Mouse (Mus musculus) forebrain, embryonic 16.5 days (tissue): ENCODE measurements around the gene Crat. TPM values are rescaled to one million over a fixed set of nuclear protein-coding genes. Genes with fewer than 3 reads are reported as not detected.
A peak's percentile ranks its signal among the peaks of the same experiment; 100 is the strongest.
"Not testable (repeated sequence)": the region's sequence is repeated elsewhere in the genome, so short reads cannot be mapped to it uniquely, and the experiment has no call there.

Experiments
- ATAC-seq: fragments of 200-750 bp; cut with Nextera tagmentation; 2 replicates; pipeline ENCODE4 v1.8.0; 2017; ENCODE audit warnings: mild to moderate bottlenecking, moderate library complexity
- H3K27ac ChIP-seq: fragments of 300-500 bp; sonication (generic); 2 replicates; pipeline ENCODE4 v1.5.1; 2014; ENCODE audit warnings: low read length, control low read depth
- H3K27me3 ChIP-seq: fragments of 300-500 bp; sonication (generic); replicated peaks from 2 replicates; pipeline ENCODE4 v1.6.1; 2014; ENCODE audit warnings: low read length; ENCODE audit not compliant: control insufficient read depth, insufficient read depth
- H3K36me3 ChIP-seq: fragments of 300-500 bp; sonication (generic); 2 replicates; pipeline ENCODE4 v1.6.1; 2014; ENCODE audit not compliant: control insufficient read depth, insufficient read depth
- H3K4me1 ChIP-seq: fragments of 300-500 bp; sonication (generic); replicated peaks from 2 replicates; pipeline ENCODE4 v1.6.1; 2014; ENCODE audit warnings: low read length; ENCODE audit not compliant: control insufficient read depth, insufficient read depth
- H3K4me2 ChIP-seq: fragments of 300-500 bp; sonication (generic); 2 replicates; pipeline ENCODE4 v1.6.1; 2014; ENCODE audit warnings: mild to moderate bottlenecking, low read length, control low read depth
- H3K4me3 ChIP-seq: fragments of 300-500 bp; sonication (generic); replicated peaks from 2 replicates; pipeline ENCODE4 v1.5.1; 2014; ENCODE audit warnings: mild to moderate bottlenecking, low read length, control low read depth
- H3K9ac ChIP-seq: fragments of 300-500 bp; sonication (generic); replicated peaks from 2 replicates; pipeline ENCODE4 v1.6.1; 2014; ENCODE audit warnings: low read depth, low read length, control low read depth
- H3K9me3 ChIP-seq: fragments of 300-500 bp; sonication (generic); 2 replicates; pipeline ENCODE4 v1.6.1; 2016; ENCODE audit warnings: low read length; ENCODE audit not compliant: control insufficient read depth
- WGBS: fragments of 180-500 bp; shearing (Covaris S2); extraction: QIAGEN DNeasy Blood & Tissue Kit; methylation state at CpG from one replicate; pipeline ENCODE4 v1.1.7; 2014; 5-methylcytosine and 5-hydroxymethylcytosine counted together
- polyA plus RNA-seq: library from polyadenylated mRNA; unstranded; fragments of >200 nt; fragmentation: Nextera tagmentation; extraction: Ambion mirVana; gene quantifications from 2 replicates; pipeline ENCODE4 v1.2.1, GENCODE M21; 2015

Gene Crat
- polyA plus RNA-seq, 1 experiment from 2014 or later: 21.3 TPM

DNA sequence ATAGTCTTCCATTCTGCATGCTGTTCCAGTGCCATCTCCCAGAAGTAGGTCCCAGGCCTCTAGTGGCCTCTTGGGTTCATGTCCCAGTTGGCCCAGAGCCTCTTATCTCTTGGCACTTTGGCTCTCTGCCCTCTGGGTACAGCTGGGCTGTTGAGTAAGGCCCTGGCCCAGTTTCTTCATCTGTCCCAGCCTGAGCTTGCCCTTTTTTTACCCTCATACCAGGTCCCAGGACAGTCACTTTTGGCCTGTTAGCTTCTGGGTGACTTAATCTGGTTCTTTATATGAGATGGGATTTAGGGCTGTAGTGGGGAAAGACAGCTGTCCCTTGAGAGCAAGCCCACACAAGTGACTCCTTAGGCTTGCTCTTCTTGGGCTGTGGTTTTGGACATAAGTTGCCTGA is 13.5 kb upstream of the Crat start:
- H3K27ac ChIP-seq: no peak overlapping the region
- no peak overlapping the region for H3K4me3 ChIP-seq
- H3K27me3 ChIP-seq: no peaks in the 10 kb centered on the region
- no peaks in the 10 kb centered on the region for H3K4me1 ChIP-seq
- H3K36me3 ChIP-seq: peaks cover 41% of the 10 kb centered on the region
- H3K9ac ChIP-seq: no peak overlapping the region
- H3K9me3 ChIP-seq: no peaks in the 10 kb centered on the region
- no peak overlapping the region for H3K4me2 ChIP-seq
- no peak for ATAC-seq

DNA sequence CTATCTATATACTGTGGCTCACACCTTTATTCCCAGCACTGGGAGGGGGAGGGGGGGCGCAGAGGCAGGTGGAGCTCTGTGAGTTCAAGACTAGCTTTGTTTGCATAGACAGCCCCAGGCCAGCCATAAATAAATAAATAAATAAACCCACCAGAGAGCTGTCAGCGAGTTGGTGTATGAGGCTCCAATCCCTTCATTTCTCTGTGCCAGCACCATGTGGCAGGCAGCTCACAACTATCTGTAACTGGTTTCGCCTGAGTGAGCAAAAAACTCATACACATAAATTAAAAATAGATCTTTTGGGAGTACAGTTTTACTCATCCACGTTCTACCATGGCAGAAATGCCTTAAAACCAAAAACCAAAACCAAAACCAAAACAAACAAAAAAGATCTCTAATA is 5.8 kb upstream of the Crat start:
- WGBS: 72% methylated on average over 4 of the region's 4 CpGs
- H3K4me2 ChIP-seq: no peak overlapping the region
- no peaks in the 10 kb centered on the region for H3K27me3 ChIP-seq
- H3K27ac ChIP-seq: no peak overlapping the region
- no peaks in the 10 kb centered on the region for H3K9me3 ChIP-seq
- H3K9ac ChIP-seq: no peak overlapping the region
- H3K4me3 ChIP-seq: no peak overlapping the region
- no peaks in the 10 kb centered on the region for H3K36me3 ChIP-seq
- no peak for ATAC-seq
- H3K4me1 ChIP-seq: peaks cover 29% of the 10 kb centered on the region

DNA sequence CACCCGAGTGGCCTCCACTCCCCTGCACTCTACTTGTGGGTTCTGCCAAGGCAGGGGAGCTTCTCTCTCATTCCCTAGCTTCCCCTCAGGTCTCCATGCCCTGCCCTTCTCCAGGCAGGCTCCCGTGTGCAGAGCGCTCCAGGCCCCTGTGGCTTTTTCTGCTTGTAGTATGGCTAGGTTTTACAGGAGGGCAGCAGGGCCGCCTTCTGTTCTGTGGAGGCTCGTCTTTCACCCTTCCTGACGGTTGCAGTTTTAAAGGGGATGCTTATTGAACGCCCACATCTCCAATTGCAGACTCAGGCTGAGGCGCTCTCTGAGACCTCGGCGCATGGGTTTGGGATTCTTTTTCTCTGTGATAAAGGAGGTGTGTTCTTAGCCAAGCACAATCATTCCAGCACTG is 3.5 kb upstream of the Crat start:
- Histone ChIP-seq H3K27me3 (no peaks in the 10 kb centered on the region), H3K4me1 (peaks cover 39% of the 10 kb centered on the region), H3K27ac (no peak overlapping the region), H3K9ac (peak overlapping the region; percentile 32; the same call in 1 of the 2 replicates), H3K36me3 (no peaks in the 10 kb centered on the region), H3K4me3 (no peak overlapping the region), H3K4me2 (no peak overlapping the region), H3K9me3 (no peaks in the 10 kb centered on the region)
- 29% methylated on average over 10 of the region's 10 CpGs for WGBS
- ATAC-seq: no peak

- peaks cover 43% of the 10 kb centered on the region for H3K4me1 ChIP-seq
- no peak overlapping the region for H3K27ac ChIP-seq
- no peak for ATAC-seq
- H3K36me3 ChIP-seq: no peaks in the 10 kb centered on the region
- H3K27me3 ChIP-seq: no peaks in the 10 kb centered on the region
- H3K4me3 ChIP-seq: no peak overlapping the region
- H3K9me3 ChIP-seq: no peaks in the 10 kb centered on the region
- 79% methylated on average over 6 of the region's 6 CpGs for WGBS
- no peak overlapping the region for H3K4me2 ChIP-seq
- H3K9ac ChIP-seq: peak overlapping the region; percentile 41
Observed at GRCm38 (mm10) chr2:30418259-30418658, 2.6 kb upstream of the Crat start.

- WGBS: 73% methylated on average over 5 of the region's 5 CpGs
- H3K4me2 ChIP-seq: no peak overlapping the region
- H3K9ac ChIP-seq: no peak overlapping the region
Observed at GRCm38 (mm10) chr2:30417595-30418165, 2.1 kb upstream of the Crat start.

DNA sequence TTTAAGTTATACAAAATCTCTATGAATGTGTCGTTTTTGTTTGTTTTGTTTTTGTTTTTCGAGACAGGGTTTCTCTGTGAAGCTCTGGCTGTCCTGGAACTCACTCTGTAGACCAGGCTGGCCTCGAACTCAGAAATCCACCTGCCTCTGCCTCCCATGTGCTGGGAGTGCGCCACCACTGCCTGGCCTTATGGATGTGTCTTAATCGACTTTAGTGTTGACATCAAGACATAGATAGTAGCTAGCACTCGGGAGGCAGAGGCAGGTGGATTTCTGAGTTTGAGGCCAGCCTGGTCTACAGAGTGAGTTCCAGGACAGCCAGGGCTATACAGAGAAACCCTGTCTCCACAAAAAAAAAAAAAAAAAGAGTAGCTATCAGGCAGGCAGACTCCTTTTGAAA is 1.5 kb upstream of the Crat start:
- not testable (repeated sequence) for H3K27me3 ChIP-seq, ATAC-seq, H3K27ac ChIP-seq, H3K9me3 ChIP-seq, H3K4me3 ChIP-seq, H3K9ac ChIP-seq, H3K36me3 ChIP-seq
- 85% methylated on average over 6 of the region's 6 CpGs for WGBS
- Histone ChIP-seq H3K4me1 (peaks cover 45% of the 10 kb centered on the region), H3K4me2 (peak overlapping the region; percentile 82)

More at GRCm38 (mm10) chr2:30417595-30418165, 2.1 kb upstream of the Crat start:
- no peak overlapping the region for H3K27ac ChIP-seq
- H3K9me3 ChIP-seq: no peaks in the 10 kb centered on the region
- no peaks in the 10 kb centered on the region for H3K36me3 ChIP-seq
- no peak for ATAC-seq
- H3K4me3 ChIP-seq: no peak overlapping the region
- peaks cover 45% of the 10 kb centered on the region for H3K4me1 ChIP-seq
- H3K27me3 ChIP-seq: no peaks in the 10 kb centered on the region

- 0% methylated on average over 7 of the region's 7 CpGs for WGBS
- H3K27me3 ChIP-seq: no peaks in the 10 kb centered on the region
- peak overlapping the region; percentile 82 for H3K4me2 ChIP-seq
- no peaks in the 10 kb centered on the region for H3K9me3 ChIP-seq
- peak overlapping the region; percentile 98 for H3K27ac ChIP-seq
- no peak for ATAC-seq
- H3K4me1 ChIP-seq: peaks cover 45% of the 10 kb centered on the region
- peak overlapping the region; percentile 98 for H3K4me3 ChIP-seq
- H3K36me3 ChIP-seq: no peaks in the 10 kb centered on the region
- peak overlapping the region; percentile 97 for H3K9ac ChIP-seq
Observed at GRCm38 (mm10) chr2:30416649-30416965, 994 bp upstream of the Crat start.

DNA sequence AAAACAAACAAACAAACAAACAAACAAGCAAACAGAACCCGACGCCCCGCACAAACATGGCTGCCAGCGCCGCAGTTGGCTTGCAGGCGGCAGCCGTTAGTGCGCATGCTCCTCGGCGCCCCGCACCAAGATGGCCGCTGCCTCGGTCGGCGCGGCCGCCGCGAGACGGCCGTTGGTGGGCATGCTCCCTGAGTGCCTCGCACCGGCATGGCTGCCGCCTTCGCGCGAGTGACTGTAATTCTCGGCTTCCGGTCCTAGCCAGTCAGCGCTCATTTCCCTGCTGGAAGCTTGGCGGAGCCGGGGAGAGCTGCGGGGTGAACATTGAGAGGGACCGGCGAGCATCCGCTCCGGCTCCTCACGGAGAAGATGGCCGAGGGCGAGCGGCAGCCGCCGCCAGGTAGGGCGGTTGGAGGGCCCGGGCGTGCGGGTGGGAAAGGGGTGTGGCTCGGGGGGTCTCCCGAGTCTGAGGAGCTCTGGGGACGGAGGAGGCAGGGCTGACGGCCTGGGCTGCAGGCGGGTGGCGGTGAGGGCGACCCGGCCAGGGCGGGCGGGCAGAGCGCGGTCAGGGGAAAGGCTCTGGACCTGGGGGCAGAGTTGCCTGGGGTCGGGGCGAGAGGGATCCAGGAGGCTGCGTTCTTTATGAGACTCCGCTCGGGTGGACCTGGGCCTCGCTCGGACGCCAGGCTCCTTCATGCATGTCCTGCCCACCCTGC is 479 bp upstream of the Crat start, which contains the start of gene Ptpa:
Ptpa (plus strand) TSS at position 104 of the 713 bp plus-strand sequence.
- ATAC-seq: peak; percentile 95
- Histone ChIP-seq H3K4me1 (peaks cover 44% of the 10 kb centered on the region), H3K27ac (peak within 1 kb of the TSS; percentile 98), H3K27me3 (no peaks in the 10 kb centered on the region), H3K4me3 (peak within 1 kb of the TSS; percentile 98), H3K9me3 (no peaks in the 10 kb centered on the region), H3K9ac (peak within 1 kb of the TSS; percentile 97), H3K4me2 (peak within 1 kb of the TSS; percentile 83), H3K36me3 (no peaks in the 10 kb centered on the region)
- WGBS: under 1% methylated on average over 63 of the region's 67 CpGs

- ATAC-seq: no peak
- WGBS: 44% methylated on average over 5 of the region's 5 CpGs
- H3K4me1 ChIP-seq: peaks cover 43% of the 10 kb centered on the region
Observed at GRCm38 (mm10) chr2:30414681-30415080, 932 bp downstream of the Crat start.

More at GRCm38 (mm10) chr2:30414681-30415080, 932 bp downstream of the Crat start:
- H3K27me3 ChIP-seq: no peaks in the 10 kb centered on the region
- H3K9ac ChIP-seq: peak overlapping the region; percentile 88
- H3K27ac ChIP-seq: no peak overlapping the region
- H3K4me3 ChIP-seq: peak overlapping the region; percentile 98
- no peaks in the 10 kb centered on the region for H3K36me3 ChIP-seq
- no peaks in the 10 kb centered on the region for H3K9me3 ChIP-seq
- peak overlapping the region; percentile 83 for H3K4me2 ChIP-seq
